Comparison of ENCODE assay signal across 10 mouse cellular contexts in the genomic region with DNA sequence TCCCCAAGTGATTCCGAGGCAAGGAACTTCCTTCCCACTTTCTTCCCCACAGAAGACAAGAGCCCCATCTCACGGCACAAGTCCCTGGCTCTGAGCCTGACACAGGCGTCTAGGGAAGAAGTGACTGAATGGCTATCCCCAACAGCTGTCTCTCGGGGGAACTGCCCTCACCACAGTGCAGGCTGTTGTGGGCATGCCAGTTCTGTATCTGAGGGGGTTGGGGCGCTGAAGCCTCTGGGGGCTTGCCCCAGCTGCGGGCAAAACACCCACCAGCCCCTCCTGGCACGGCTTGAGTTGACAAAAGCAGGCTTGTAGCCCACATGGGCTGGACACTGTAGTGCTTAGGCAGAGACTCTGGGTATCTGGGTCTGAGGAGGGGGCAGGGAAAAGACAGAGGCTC. TPM values are rescaled to one million over a fixed set of nuclear protein-coding genes. Genes with fewer than 3 reads are reported as not detected.
DNase-seq lines count a peak whose midpoint lies in the region; ATAC-seq and TF ChIP-seq lines count a peak whose summit lies in the region.
"Had no signal": no experiment of that assay in that cellular context is flagged by ENCODE, and none has a peak within 500 bp of the region (broad histone marks: within the 10 kb centered on the region; RNA-seq: fewer than 3 reads in every experiment).

No protein-coding gene starts in this region.

- peaks cover 57% of the 10 kb centered on the region for H3K4me1 ChIP-seq in heart, postnatal 0 days (ENCODE audit: control insufficient read depth, insufficient read depth)

- TF ChIP-seq POLR2A in myocyte (IDR thresholded peaks at IDR 0.05; ENCODE audit: insufficient read length, low read depth), result no peak

- H3ac ChIP-seq in myocyte (ENCODE audit: control insufficient read depth, insufficient read length), result no peak overlapping the region

- H3K4me3 ChIP-seq in heart, postnatal 0 days (ENCODE audit: low read depth, low read length), result no peak overlapping the region
- H3K4me3 ChIP-seq in myocyte, result no peak overlapping the region
- H3K4me3 ChIP-seq: erythroblast, embryonic 14.5 days; limb, embryonic 13.5 days had no signal

- no peak for TF ChIP-seq CTCF in heart, postnatal 0 days (IDR thresholded peaks at IDR 0.05; ENCODE audit: low read depth)

- no peaks in the 10 kb centered on the region for H3K9me3 ChIP-seq in heart, postnatal 0 days (replicated peaks; ENCODE audit: control insufficient read depth, low read length)
- H3K9me3 ChIP-seq: limb, embryonic 13.5 days had no signal

- H3K9ac ChIP-seq in heart, postnatal 0 days (replicated peaks; ENCODE audit: low read depth, low read length), result no peak overlapping the region
- H3K9ac ChIP-seq: limb, embryonic 13.5 days had no signal

- no peak for ATAC-seq in heart, postnatal 0 days (ENCODE audit: insufficient read depth, low read depth)
- no peak for ATAC-seq in inflammation-experienced regulatory T-cells, adult 6 months

- no peak overlapping the region for H3K4me2 ChIP-seq in heart, postnatal 0 days (ENCODE audit: low read depth, low read length)
- H3K4me2 ChIP-seq in myocyte (ENCODE audit: low read depth), result peak overlapping the region; percentile 62
- H3K4me2 ChIP-seq: limb, embryonic 13.5 days had no signal

- peak overlapping the region; percentile 91 for H3K27ac ChIP-seq in heart, postnatal 0 days (ENCODE audit: low read depth)
- H3K27ac ChIP-seq: limb, embryonic 13.5 days had no signal

- no peak for TF ChIP-seq EP300 in heart, postnatal 0 days (IDR thresholded peaks at IDR 0.05; ENCODE audit: low read depth)

- H3K27me3 ChIP-seq in heart, postnatal 0 days (ENCODE audit: control insufficient read depth, insufficient read depth, low read length), result no peaks in the 10 kb centered on the region
- H3K27me3 ChIP-seq in myocyte (ENCODE audit: control insufficient read depth, insufficient read depth, insufficient read length), result no peaks in the 10 kb centered on the region
- H3K27me3 ChIP-seq: limb, embryonic 13.5 days had no signal

- peak; percentile 42 to 73 for DNase-seq in heart, adult 18-20 months
- DNase-seq in heart, postnatal 25 days (ENCODE audit: low spot score), result no peak
- peak; percentile 81 to 83 for DNase-seq in right cerebral cortex, postnatal 10 days (ENCODE audit: low spot score in 2 of 2)
- DNase-seq in right cerebral cortex, postnatal 25 days, result no peak
- no peak for DNase-seq in heart, postnatal 0 days (ENCODE audit: low spot score)
- no peak for DNase-seq in gastrocnemius, adult 8-10 months (ENCODE audit: low spot score in 2 of 2)

- H3K36me3 ChIP-seq in heart, postnatal 0 days (replicated peaks; ENCODE audit: control insufficient read depth, insufficient read depth, low read length), result peaks cover 14% of the 10 kb centered on the region
- peaks cover 11% of the 10 kb centered on the region for H3K36me3 ChIP-seq in myocyte (ENCODE audit: control insufficient read depth, insufficient read depth)

- H3K79me2 ChIP-seq in myocyte (ENCODE audit: control insufficient read depth, insufficient read depth), result peaks cover 81% of the 10 kb centered on the region

- 52% methylated on average over 7 of the region's 7 CpGs for WGBS in heart, postnatal 0 days

- intact Hi-C loops in heart, postnatal 25 days (cut with DNase I), result no loop called here

TF ChIP-seq in myocyte, 11 proteins besides CTCF, POLR2A, EP300 and RAD21:
- TF ChIP-seq USF1 (IDR thresholded peaks at IDR 0.05; ENCODE audit: low read depth), result no peak
- TF ChIP-seq MYOD1 (IDR thresholded peaks at IDR 0.05; ENCODE audit: control insufficient read depth in 1 of 3, insufficient read length in 2 of 3, low read depth in 2 of 3), result peak; percentile 6 to 93 (median 83)
- TF ChIP-seq MYOG (IDR thresholded peaks at IDR 0.05; ENCODE audit: control insufficient read depth in 1 of 3, insufficient read depth in 1 of 3, insufficient read length in 2 of 3, low read depth in 2 of 3), result peak; percentile 80 to 95 (median 93)
- peak; percentile 35 for TF ChIP-seq TCF3 (IDR thresholded peaks at IDR 0.05; ENCODE audit: insufficient read length, low read depth)
- TF ChIP-seq TCF12 (IDR thresholded peaks at IDR 0.05; ENCODE audit: insufficient read depth, poor library complexity, severe bottlenecking), result peak; percentile 51

RNA-seq across cellular contexts. Expression of a gene that starts 14.9 kb away (rescaled TPM):
- 10 to 100 TPM; 10.4 to 11.0 TPM for total RNA-seq in heart, adult 18-20 months (2021)
- 10 to 100 TPM; 11.9 to 14.1 TPM for total RNA-seq in heart, postnatal 25 days (2021)
- total RNA-seq in heart, postnatal 0 days (2014; rRNA removed; ENCODE audit: low replicate concordance), result 21.0 and 48.5 TPM in 2 replicates
- 1.0 and 1.1 TPM in 2 replicates for polyA plus RNA-seq in heart, postnatal 0 days (2015; fragmentation: Nextera tagmentation; extraction: Ambion mirVana)
- polyA plus RNA-seq in myocyte (2012; fragmentation: generic; extraction: Trizol), result 11.9 TPM
- polyA plus RNA-seq in inflammation-experienced regulatory T-cells, adult 6 months (2017; shearing (Covaris generic)), result under 1 TPM in 1 of 3 experiments, not detected in 2; 0.17 TPM
- total RNA-seq in gastrocnemius, adult 8-10 months (2022), result 1 to 10 TPM; 1.7 to 3.5 (median 2.3) TPM

RNA-seq across cellular contexts. Expression of a gene that starts 22.7 kb away (rescaled TPM):
- total RNA-seq in heart, adult 18-20 months (2021), result not detected
- total RNA-seq in heart, postnatal 25 days (2021), result not detected
- total RNA-seq in heart, postnatal 0 days (2014; rRNA removed; ENCODE audit: low replicate concordance), result not detected in 2 replicates
- not detected in 2 replicates for polyA plus RNA-seq in heart, postnatal 0 days (2015; fragmentation: Nextera tagmentation; extraction: Ambion mirVana)
- not detected for polyA plus RNA-seq in myocyte (2012; fragmentation: generic; extraction: Trizol)
- not detected for polyA plus RNA-seq in inflammation-experienced regulatory T-cells, adult 6 months (2017; shearing (Covaris generic))
- total RNA-seq in gastrocnemius, adult 8-10 months (2022), result not detected
- polyA plus RNA-seq: erythroblast, embryonic 14.5 days; limb, embryonic 13.5 days had no signal

RNA-seq across cellular contexts. Expression of a gene that starts 57.2 kb away (rescaled TPM):
- 1 to 10 TPM; 1.7 to 2.3 TPM for total RNA-seq in heart, adult 18-20 months (2021)
- total RNA-seq in heart, postnatal 25 days (2021), result 1 to 10 TPM; 1.5 to 2.1 TPM
- total RNA-seq in heart, postnatal 0 days (2014; rRNA removed; ENCODE audit: low replicate concordance), result 28.2 and 47.4 TPM in 2 replicates
- 13.8 TPM in 2 replicates for polyA plus RNA-seq in heart, postnatal 0 days (2015; fragmentation: Nextera tagmentation; extraction: Ambion mirVana)
- 4.8 TPM for polyA plus RNA-seq in myocyte (2012; fragmentation: generic; extraction: Trizol)
- polyA plus RNA-seq in inflammation-experienced regulatory T-cells, adult 6 months (2017; shearing (Covaris generic)), result 10 to 100 TPM; 10.3 to 34.2 (median 11.3) TPM
- total RNA-seq in gastrocnemius, adult 8-10 months (2022), result 1 to 10 TPM; 2.2 to 2.5 (median 2.3) TPM

Comparison
In these comparisons a context has a peak if more than half of its experiments do, and no peak if none do; other contexts are left out.
1. DNase-seq: peak in heart, adult 18-20 months (2 of 2) and right cerebral cortex, postnatal 10 days (2 of 2); none in heart, postnatal 25 days (single experiment), right cerebral cortex, postnatal 25 days (single experiment), heart, postnatal 0 days (single experiment) and gastrocnemius, adult 8-10 months (0 of 2).